Mouse (Mus musculus) intestine, embryonic 16.5 days (tissue): ENCODE results near the gene Cxcl13. TPM values are rescaled to one million over a fixed set of nuclear protein-coding genes. Genes with fewer than 3 reads are reported as not detected.

ENCODE experiments used
- ATAC-seq: fragments of 200-750 bp; cut with Nextera tagmentation; 2 replicates; pipeline ENCODE4 v1.8.0; 2017; ENCODE audit warnings: moderate TSS enrichment, moderate library complexity
- H3K27ac ChIP-seq: fragments of 300-500 bp; sonication (generic); 2 replicates; pipeline ENCODE4 v1.5.1; 2014; ENCODE audit warnings: mild to moderate bottlenecking, low read length
- H3K27me3 ChIP-seq: fragments of 300-500 bp; sonication (generic); replicated peaks from 2 replicates; pipeline ENCODE4 v1.6.1; 2014; ENCODE audit warnings: low read length, control low read depth, mixed read lengths; ENCODE audit not compliant: control insufficient read depth, insufficient read depth
- H3K36me3 ChIP-seq: fragments of 300-500 bp; sonication (generic); 2 replicates; pipeline ENCODE4 v1.6.1; 2014; ENCODE audit warnings: low read length, control low read depth; ENCODE audit not compliant: control insufficient read depth, insufficient read depth
- H3K4me1 ChIP-seq: fragments of 300-500 bp; sonication (generic); 2 replicates; pipeline ENCODE4 v1.6.1; 2014; ENCODE audit warnings: low read length, control low read depth, mixed read lengths; ENCODE audit not compliant: control insufficient read depth, insufficient read depth
- H3K4me2 ChIP-seq: fragments of 300-500 bp; sonication (generic); 2 replicates; pipeline ENCODE4 v1.6.1; 2014; ENCODE audit warnings: low read depth, low read length, control low read depth
- H3K4me3 ChIP-seq: fragments of 300-500 bp; sonication (generic); 2 replicates; pipeline ENCODE4 v1.5.1; 2014; ENCODE audit warnings: mild to moderate bottlenecking, low read length
- H3K9ac ChIP-seq: fragments of 300-500 bp; sonication (generic); 2 replicates; pipeline ENCODE4 v1.6.1; 2014; ENCODE audit warnings: low read depth, low read length
- H3K9me3 ChIP-seq: fragments of 300-500 bp; sonication (generic); 2 replicates; pipeline ENCODE4 v1.6.1; 2016; ENCODE audit warnings: low read length, control low read depth; ENCODE audit not compliant: control insufficient read depth
- WGBS: fragments of 180-500 bp; shearing (Covaris S2); extraction: QIAGEN DNeasy Blood & Tissue Kit; methylation state at CpG from one replicate; pipeline ENCODE4 v1.1.7; 2014; 5-methylcytosine and 5-hydroxymethylcytosine counted together
- polyA plus RNA-seq: library from polyadenylated mRNA; unstranded; fragments of >200 nt; fragmentation: Nextera tagmentation; extraction: Ambion mirVana; gene quantifications from 2 replicates; pipeline ENCODE4 v1.2.1, GENCODE M21; 2015

The Cxcl13 gene
- polyA plus RNA-seq, result 72.3 and 75.4 TPM in 2 replicates

DNA sequence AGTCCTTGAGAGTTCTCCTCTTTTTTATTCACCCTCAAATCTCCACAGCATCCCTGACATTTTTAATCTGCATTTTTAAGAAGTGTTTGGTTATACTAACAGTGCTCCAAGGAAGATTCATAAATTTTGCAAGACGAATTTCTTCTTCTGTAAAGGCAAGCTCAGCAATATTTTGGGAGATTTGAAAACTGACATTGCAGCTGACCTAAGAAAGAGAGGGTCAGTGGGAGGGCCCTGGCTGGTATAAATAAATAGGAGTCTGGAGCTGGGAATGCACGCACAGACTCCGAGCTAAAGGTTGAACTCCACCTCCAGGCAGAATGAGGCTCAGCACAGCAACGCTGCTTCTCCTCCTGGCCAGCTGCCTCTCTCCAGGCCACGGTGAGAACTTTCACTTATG, at the start of gene Cxcl13:
Cxcl13 (plus strand) TSS at position 301 of the 400 bp plus-strand sequence.
- peak within 1 kb of the TSS; percentile 19 for H3K4me3 ChIP-seq
- WGBS, result 25% methylated on average over 5 of the region's 5 CpGs
- H3K9ac ChIP-seq, result 0 out of 2 replicates have a peak within 1 kb of the TSS, but pooled peaks have one; percentile 37
- H3K4me2 ChIP-seq, result 0 out of 2 replicates have a peak within 1 kb of the TSS, but pooled peaks have one; percentile 19
- no peaks in the 10 kb centered on the region for H3K4me1 ChIP-seq
- H3K9me3 ChIP-seq, result no peaks in the 10 kb centered on the region
- no peak for ATAC-seq
- no peaks in the 10 kb centered on the region for H3K36me3 ChIP-seq
- no peak within 1 kb of the TSS for H3K27ac ChIP-seq
- H3K27me3 ChIP-seq, result no peaks in the 10 kb centered on the region

DNA sequence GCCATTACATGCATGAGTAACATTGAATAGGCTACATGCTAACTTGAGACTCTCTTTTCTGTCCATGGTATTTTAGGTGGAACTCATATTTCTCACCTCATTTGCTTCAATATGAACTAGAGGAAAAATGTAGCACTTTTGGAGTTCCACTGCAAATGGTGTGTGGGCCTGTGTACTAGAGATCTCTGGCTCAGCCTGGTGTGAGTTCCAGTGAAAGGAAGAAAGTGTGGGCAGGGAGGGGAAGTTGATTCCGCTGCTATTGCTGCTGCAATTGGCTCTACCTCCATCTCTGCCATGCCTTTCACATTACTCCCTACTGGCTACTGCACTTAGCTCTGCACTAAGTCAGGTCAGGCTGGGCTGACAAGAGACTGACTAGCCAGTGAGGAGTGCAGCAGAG, 45.7 kb upstream of the Cxcl13 start:
- no peak overlapping the region for H3K4me3 ChIP-seq
- no peak overlapping the region for H3K27ac ChIP-seq
- H3K27me3 ChIP-seq, result no peaks in the 10 kb centered on the region
- no peak for ATAC-seq
- no peaks in the 10 kb centered on the region for H3K9me3 ChIP-seq
- no peaks in the 10 kb centered on the region for H3K4me1 ChIP-seq
- no peaks in the 10 kb centered on the region for H3K36me3 ChIP-seq
- 83% methylated on average over 1 of the region's 1 CpGs for WGBS
- H3K4me2 ChIP-seq, result no peak overlapping the region
- no peak overlapping the region for H3K9ac ChIP-seq

DNA sequence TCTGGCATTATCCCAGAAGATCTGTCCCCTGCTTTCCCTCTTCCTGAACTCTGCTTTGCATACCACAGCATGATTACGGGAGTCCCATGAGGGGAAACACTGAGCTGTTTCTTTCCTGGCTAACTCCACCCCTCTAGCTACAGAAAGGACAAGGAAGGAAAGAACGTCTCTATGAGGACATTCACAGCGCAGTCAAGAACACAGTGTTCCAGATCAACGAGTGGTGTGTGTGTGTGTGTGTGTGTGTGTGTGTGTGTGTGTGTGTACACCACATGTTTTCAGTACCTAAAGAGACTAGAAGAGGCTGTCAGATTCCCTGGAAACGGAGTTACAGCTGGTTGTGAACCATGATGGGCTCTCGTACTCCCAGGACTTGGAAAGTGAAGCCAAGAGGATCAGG, 38.3 kb upstream of the Cxcl13 start:
- H3K4me2 ChIP-seq, result no peak overlapping the region
- WGBS, result 63% methylated on average over 6 of the region's 6 CpGs
- H3K27ac ChIP-seq, result no peak overlapping the region
- H3K4me1 ChIP-seq, result no peaks in the 10 kb centered on the region
- H3K36me3 ChIP-seq, result no peaks in the 10 kb centered on the region
- H3K9ac ChIP-seq, result no peak overlapping the region
- no peak for ATAC-seq
- H3K4me3 ChIP-seq, result no peak overlapping the region
- no peaks in the 10 kb centered on the region for H3K9me3 ChIP-seq
- no peaks in the 10 kb centered on the region for H3K27me3 ChIP-seq

DNA sequence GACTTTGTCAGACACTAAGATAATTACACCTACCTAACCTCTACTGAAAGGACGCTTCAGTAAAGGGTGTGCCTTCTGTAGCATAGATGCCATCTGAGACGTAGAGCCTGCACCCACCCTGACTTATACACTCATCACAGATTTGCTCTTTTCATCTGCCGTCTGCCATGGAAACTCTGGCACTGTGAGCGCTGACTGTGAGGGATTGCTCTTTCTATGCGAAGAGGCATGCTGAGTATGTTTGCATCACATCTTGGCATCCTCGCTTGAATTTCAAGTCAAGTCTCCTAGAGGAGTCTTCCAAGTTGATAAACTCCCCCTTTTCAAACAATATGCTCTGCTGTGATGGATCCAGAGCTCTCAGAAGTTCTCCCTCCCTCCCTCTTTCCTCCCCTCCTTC, 32.7 kb upstream of the Cxcl13 start:
- H3K4me1 ChIP-seq, result no peaks in the 10 kb centered on the region
- no peak overlapping the region for H3K9ac ChIP-seq
- no peak for ATAC-seq
- 69% methylated on average over 6 of the region's 6 CpGs for WGBS
- H3K27me3 ChIP-seq, result no peaks in the 10 kb centered on the region
- H3K27ac ChIP-seq, result no peak overlapping the region
- no peaks in the 10 kb centered on the region for H3K36me3 ChIP-seq
- no peak overlapping the region for H3K4me2 ChIP-seq
- no peak overlapping the region for H3K4me3 ChIP-seq
- H3K9me3 ChIP-seq, result no peaks in the 10 kb centered on the region

GRCm38 (mm10) chr5:95925204-95925930, 31.4 kb upstream of the Cxcl13 start:
- Histone ChIP-seq H3K36me3 (no peaks in the 10 kb centered on the region), H3K27me3 (no peaks in the 10 kb centered on the region), H3K4me3 (no peak overlapping the region), H3K4me2 (no peak overlapping the region), H3K9me3 (no peaks in the 10 kb centered on the region), H3K27ac (peak overlapping the region; percentile 33; the same call in 1 of the 2 replicates), H3K9ac (no peak overlapping the region), H3K4me1 (no peaks in the 10 kb centered on the region)
- ATAC-seq, result peak; percentile 96
- 80% methylated on average over 10 of the region's 10 CpGs for WGBS

- Histone ChIP-seq H3K36me3 (no peaks in the 10 kb centered on the region), H3K27me3 (no peaks in the 10 kb centered on the region), H3K4me1 (no peaks in the 10 kb centered on the region), H3K27ac (no peak overlapping the region), H3K4me2 (no peak overlapping the region), H3K4me3 (no peak overlapping the region), H3K9ac (no peak overlapping the region), H3K9me3 (no peaks in the 10 kb centered on the region)
- WGBS, result 92% methylated on average over 1 of the region's 1 CpGs
- ATAC-seq, result peak; percentile 74; the same call in 1 of the 2 replicates
Measured at GRCm38 (mm10) chr5:95925931-95926263, 30.9 kb upstream of the Cxcl13 start.

- Histone ChIP-seq H3K4me2 (no peak overlapping the region), H3K4me1 (no peaks in the 10 kb centered on the region), H3K27me3 (no peaks in the 10 kb centered on the region), H3K9ac (no peak overlapping the region), H3K9me3 (no peaks in the 10 kb centered on the region), H3K4me3 (no peak overlapping the region), H3K36me3 (no peaks in the 10 kb centered on the region), H3K27ac (no peak overlapping the region)
- no peak for ATAC-seq
- 70% methylated on average over 5 of the region's 5 CpGs for WGBS
Measured at GRCm38 (mm10) chr5:95935035-95935434, 21.7 kb upstream of the Cxcl13 start.

GRCm38 (mm10) chr5:95936068-95936467, 20.7 kb upstream of the Cxcl13 start:
- H3K36me3 ChIP-seq, result no peaks in the 10 kb centered on the region
- 46% methylated on average over 5 of the region's 5 CpGs for WGBS
- H3K9ac ChIP-seq, result no peak overlapping the region
- H3K4me2 ChIP-seq, result no peak overlapping the region
- no peak for ATAC-seq
- no peak overlapping the region for H3K4me3 ChIP-seq
- no peak overlapping the region for H3K27ac ChIP-seq
- H3K9me3 ChIP-seq, result no peaks in the 10 kb centered on the region
- no peaks in the 10 kb centered on the region for H3K27me3 ChIP-seq
- no peaks in the 10 kb centered on the region for H3K4me1 ChIP-seq

- WGBS, result 40% methylated on average over 2 of the region's 2 CpGs
- no peak for ATAC-seq
- Histone ChIP-seq H3K9ac (no peak overlapping the region), H3K27ac (no peak overlapping the region), H3K4me3 (no peak overlapping the region), H3K4me2 (no peak overlapping the region), H3K4me1 (no peaks in the 10 kb centered on the region), H3K36me3 (no peaks in the 10 kb centered on the region), H3K27me3 (no peaks in the 10 kb centered on the region), H3K9me3 (no peaks in the 10 kb centered on the region)
Measured at GRCm38 (mm10) chr5:95937129-95937528, 19.6 kb upstream of the Cxcl13 start.
